8 mouse cellular contexts compared by ENCODE assay signal in the genomic region with DNA sequence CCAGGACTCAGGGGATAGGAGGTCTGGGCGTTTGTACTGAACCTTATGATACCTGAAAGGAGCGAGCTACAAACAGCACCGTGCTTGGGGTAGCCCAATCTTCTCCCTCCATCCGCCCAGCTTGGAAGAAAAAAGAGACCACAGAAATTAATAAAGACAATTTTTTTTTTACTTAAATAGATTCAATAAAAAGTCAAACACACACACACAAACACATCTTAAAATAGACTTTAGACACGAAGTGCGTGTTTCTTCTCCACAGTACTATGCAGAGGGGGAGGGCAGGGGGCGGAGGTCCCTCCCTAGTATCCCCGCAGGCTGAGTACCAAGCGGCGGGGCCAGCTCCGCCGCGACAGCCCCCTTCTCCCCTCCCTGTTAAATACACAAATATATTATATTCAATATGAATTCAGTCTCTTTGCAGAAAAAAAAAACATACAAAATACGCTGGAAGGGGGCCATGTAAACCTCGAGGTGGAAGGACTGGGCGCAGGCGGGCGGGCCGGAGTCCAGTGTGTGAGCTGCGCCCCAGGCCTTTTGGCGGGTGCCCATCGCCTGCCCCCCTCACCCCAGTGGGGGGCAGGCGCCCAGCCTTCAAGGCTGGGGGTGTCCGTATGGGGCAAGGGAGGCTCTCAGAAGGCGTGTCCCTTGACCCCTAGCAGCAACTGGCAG. TPM values are rescaled to one million over a fixed set of nuclear protein-coding genes. Genes with fewer than 3 reads are reported as not detected.
A peak's percentile ranks its signal among the peaks of the same experiment; 100 is the strongest.
DNase-seq lines count a peak whose midpoint lies in the region; ATAC-seq and TF ChIP-seq lines count a peak whose summit lies in the region.

No protein-coding gene starts in this region.

- peaks cover 64% of the 10 kb centered on the region for H3K4me1 ChIP-seq in heart, embryonic 15.5 days (replicated peaks)
- peaks cover 7 to 10% of the 10 kb centered on the region in 2 experiments; a peak in 3 of 4 replicates for H3K4me1 ChIP-seq in ES-E14 (ENCODE audit: control insufficient read depth in 2 of 2, insufficient read depth in 2 of 2, low read length in 2 of 2, poor library complexity in 1 of 2)
- H3K4me1 ChIP-seq in forebrain, embryonic 12.5 days: peaks cover 64% of the 10 kb centered on the region
- H3K4me1 ChIP-seq in liver, embryonic 15.5 days (replicated peaks): peaks cover 100% of the 10 kb centered on the region

- peak overlapping the region; percentile 97 for H3K4me2 ChIP-seq in heart, embryonic 15.5 days
- H3K4me2 ChIP-seq in forebrain, embryonic 12.5 days: peak overlapping the region; percentile 88
- peak overlapping the region; percentile 99 for H3K4me2 ChIP-seq in liver, embryonic 15.5 days

- in situ Hi-C loops in ES-E14 (cut with MboI; ENCODE audit: low sequenced_read_pairs in 2 of 2, unreplicated experiment in 2 of 2): no loop called here

- no peaks in the 10 kb centered on the region for H3K9me3 ChIP-seq in heart, embryonic 15.5 days (replicated peaks)
- H3K9me3 ChIP-seq in ES-E14 (ENCODE audit: control insufficient read depth, insufficient read depth, low read depth, low read length): no peaks in the 10 kb centered on the region
- no peaks in the 10 kb centered on the region for H3K9me3 ChIP-seq in forebrain, embryonic 12.5 days
- H3K9me3 ChIP-seq in liver, embryonic 15.5 days (replicated peaks): no peaks in the 10 kb centered on the region

- H3K9ac ChIP-seq in heart, embryonic 15.5 days: peak overlapping the region; percentile 79
- peak overlapping the region; percentile 86 for H3K9ac ChIP-seq in ES-E14 (ENCODE audit: insufficient read depth, low read depth, low read length, poor library complexity, severe bottlenecking)
- H3K9ac ChIP-seq in forebrain, embryonic 12.5 days: peak overlapping the region; percentile 47
- H3K9ac ChIP-seq in liver, embryonic 15.5 days: peak overlapping the region; percentile 74

- H3K27ac ChIP-seq in heart, embryonic 15.5 days: peak overlapping the region; percentile 91
- H3K27ac ChIP-seq in ES-E14 (ENCODE audit: insufficient read depth, low read depth, low read length, poor library complexity, severe bottlenecking): peak overlapping the region; percentile 65
- H3K27ac ChIP-seq in forebrain, embryonic 12.5 days: no peak overlapping the region
- H3K27ac ChIP-seq in liver, embryonic 15.5 days (replicated peaks): peak overlapping the region; percentile 97

- WGBS in heart, embryonic 15.5 days: 2% methylated on average over 25 of the region's 25 CpGs
- 2% methylated on average over 25 of the region's 25 CpGs for WGBS in forebrain, embryonic 12.5 days
- WGBS in liver, embryonic 15.5 days (ENCODE audit: insufficient replicate concordance): 2% methylated on average over 25 of the region's 25 CpGs

- no peak for DNase-seq in heart, adult 9 months (ENCODE audit: low spot score in 2 of 2)
- no peak for DNase-seq in ES-E14 (ENCODE audit: low read depth, low spot score)
- DNase-seq in retina, postnatal 1 day: no peak
- DNase-seq in adrenal gland, postnatal 25 days: no peak
- no peak for DNase-seq in retina, embryonic 14.5 days (ENCODE audit: low spot score)

- no peaks in the 10 kb centered on the region for H3K27me3 ChIP-seq in heart, embryonic 15.5 days
- H3K27me3 ChIP-seq in forebrain, embryonic 12.5 days: peaks cover 52% of the 10 kb centered on the region
- peaks cover 21% of the 10 kb centered on the region; the same call in 1 of the 2 replicates for H3K27me3 ChIP-seq in liver, embryonic 15.5 days

- ATAC-seq in heart, embryonic 15.5 days (replicated peaks; ENCODE audit: insufficient number of reproducible peaks, insufficient read depth, low FRiP score, low read depth): no peak
- ATAC-seq in forebrain, embryonic 12.5 days (ENCODE audit: low FRiP score): no peak
- ATAC-seq in liver, embryonic 15.5 days (ENCODE audit: insufficient read depth): no peak

- H3K4me3 ChIP-seq in heart, embryonic 15.5 days: peak overlapping the region; percentile 66
- peak overlapping the region; percentile 59 to 83 for H3K4me3 ChIP-seq in ES-E14 (ENCODE audit: insufficient read depth in 1 of 2, low read depth in 1 of 2, low read length in 2 of 2, poor library complexity in 1 of 2, severe bottlenecking in 1 of 2)
- H3K4me3 ChIP-seq in forebrain, embryonic 12.5 days (replicated peaks): peak overlapping the region; percentile 46
- peak overlapping the region; percentile 85 for H3K4me3 ChIP-seq in liver, embryonic 15.5 days (replicated peaks)

- peaks cover 22% of the 10 kb centered on the region for H3K36me3 ChIP-seq in heart, embryonic 15.5 days
- peaks cover 3% of the 10 kb centered on the region for H3K36me3 ChIP-seq in ES-E14 (ENCODE audit: control insufficient read depth, insufficient read depth, low read length, poor library complexity, severe bottlenecking)
- peaks cover 33% of the 10 kb centered on the region for H3K36me3 ChIP-seq in forebrain, embryonic 12.5 days (replicated peaks)
- H3K36me3 ChIP-seq in liver, embryonic 15.5 days (replicated peaks): peaks cover 38% of the 10 kb centered on the region

TF ChIP-seq in ES-E14, 5 proteins besides CTCF, POLR2A, EP300 and RAD21:
- TF ChIP-seq CHD2 (IDR thresholded peaks at IDR 0.05; ENCODE audit: low read depth, low read length) (no peak; the same call in 1 of the 2 replicates), MAFK (IDR thresholded peaks at IDR 0.05; ENCODE audit: insufficient read depth, low read depth, low read length) (no peak), ZNF384 (IDR thresholded peaks at IDR 0.05; ENCODE audit: low read depth, low read length) (no peak), HCFC1 (IDR thresholded peaks at IDR 0.05; ENCODE audit: borderline replicate concordance, insufficient read depth, low read length) (no peak)

RNA-seq across cellular contexts. Expression of gene Junb, which starts 1.6 kb away (rescaled TPM):
- polyA plus RNA-seq in heart, embryonic 15.5 days (2015; fragmentation: Nextera tagmentation; extraction: Ambion mirVana): 11.0 and 16.6 TPM in 2 replicates
- total RNA-seq in ES-E14 (2012; rRNA removed): 53.8 and 57.6 TPM in 2 replicates
- 4.8 and 4.9 TPM in 2 replicates for polyA plus RNA-seq in forebrain, embryonic 12.5 days (2016; fragmentation: Nextera tagmentation; extraction: Ambion mirVana)
- 18.2 and 22.1 TPM in 2 replicates for polyA plus RNA-seq in liver, embryonic 15.5 days (2015; fragmentation: Nextera tagmentation; extraction: Ambion mirVana)
- total RNA-seq in adrenal gland, postnatal 25 days (2021): 32.8 and 33.2 TPM in 2 replicates

RNA-seq across cellular contexts. Expression of gene Rnaseh2a, which starts 7.3 kb away (rescaled TPM):
- polyA plus RNA-seq in heart, embryonic 15.5 days (2015; fragmentation: Nextera tagmentation; extraction: Ambion mirVana): 62.9 and 83.7 TPM in 2 replicates
- total RNA-seq in ES-E14 (2012; rRNA removed): 160 and 174 TPM in 2 replicates
- polyA plus RNA-seq in forebrain, embryonic 12.5 days (2016; fragmentation: Nextera tagmentation; extraction: Ambion mirVana): 117 and 124 TPM in 2 replicates
- 101 TPM in 2 replicates for polyA plus RNA-seq in liver, embryonic 15.5 days (2015; fragmentation: Nextera tagmentation; extraction: Ambion mirVana)
- 101 and 159 TPM in 2 replicates for total RNA-seq in adrenal gland, postnatal 25 days (2021)

RNA-seq across cellular contexts. Expression of gene Prdx2, which starts 7.5 kb away (rescaled TPM):
- 596 and 644 TPM in 2 replicates for polyA plus RNA-seq in heart, embryonic 15.5 days (2015; fragmentation: Nextera tagmentation; extraction: Ambion mirVana)
- total RNA-seq in ES-E14 (2012; rRNA removed): 259 and 328 TPM in 2 replicates
- 1,271 and 1,280 TPM in 2 replicates for polyA plus RNA-seq in forebrain, embryonic 12.5 days (2016; fragmentation: Nextera tagmentation; extraction: Ambion mirVana)
- polyA plus RNA-seq in liver, embryonic 15.5 days (2015; fragmentation: Nextera tagmentation; extraction: Ambion mirVana): 1,960 and 2,082 TPM in 2 replicates
- total RNA-seq in adrenal gland, postnatal 25 days (2021): 496 and 624 TPM in 2 replicates

RNA-seq across cellular contexts. Expression of gene Gm49661, which starts 7.7 kb away (rescaled TPM):
- not detected in 2 replicates for polyA plus RNA-seq in heart, embryonic 15.5 days (2015; fragmentation: Nextera tagmentation; extraction: Ambion mirVana)
- total RNA-seq in ES-E14 (2012; rRNA removed): not detected in 2 replicates
- not detected in 2 replicates for polyA plus RNA-seq in forebrain, embryonic 12.5 days (2016; fragmentation: Nextera tagmentation; extraction: Ambion mirVana)
- polyA plus RNA-seq in liver, embryonic 15.5 days (2015; fragmentation: Nextera tagmentation; extraction: Ambion mirVana): not detected in 2 replicates
- total RNA-seq in adrenal gland, postnatal 25 days (2021): 4.4 TPM in 1 of 2 replicates, not detected in the other

RNA-seq across cellular contexts. Expression of gene Hook2, which starts 13.5 kb away (rescaled TPM):
- 5.3 and 8.8 TPM in 2 replicates for polyA plus RNA-seq in heart, embryonic 15.5 days (2015; fragmentation: Nextera tagmentation; extraction: Ambion mirVana)
- 28.6 and 52.9 TPM in 2 replicates for total RNA-seq in ES-E14 (2012; rRNA removed)
- polyA plus RNA-seq in forebrain, embryonic 12.5 days (2016; fragmentation: Nextera tagmentation; extraction: Ambion mirVana): 16.1 and 18.2 TPM in 2 replicates
- polyA plus RNA-seq in liver, embryonic 15.5 days (2015; fragmentation: Nextera tagmentation; extraction: Ambion mirVana): 6.5 and 8.6 TPM in 2 replicates
- 7.7 and 10.8 TPM in 2 replicates for total RNA-seq in adrenal gland, postnatal 25 days (2021)
